Mouse (Mus musculus) liver, embryonic 16.5 days (tissue): Measurements from ENCODE around the gene Slc17a7. TPM values are rescaled to one million over a fixed set of nuclear protein-coding genes. Genes with fewer than 3 reads are reported as not detected.
"Not testable (repeated sequence)": the region's sequence is repeated elsewhere in the genome, so short reads cannot be mapped to it uniquely, and the experiment has no call there.

Experiments used
- ATAC-seq: fragments of 200-750 bp; cut with Nextera tagmentation; 2 replicates; pipeline ENCODE4 v1.8.0; 2017; ENCODE audit warnings: low read depth, mild to moderate bottlenecking, moderate number of reproducible peaks, moderate library complexity
- H3K27ac ChIP-seq: fragments of 300-500 bp; sonication (generic); 2 replicates; pipeline ENCODE4 v1.5.1; 2014; ENCODE audit warnings: mild to moderate bottlenecking, low read length
- H3K27me3 ChIP-seq: fragments of 300-500 bp; sonication (generic); 2 replicates; pipeline ENCODE4 v1.6.1; 2014; ENCODE audit warnings: low read depth, low read length, mixed read lengths; ENCODE audit not compliant: control insufficient read depth, insufficient read depth
- H3K36me3 ChIP-seq: fragments of 300-500 bp; sonication (generic); 2 replicates; pipeline ENCODE4 v1.6.1; 2014; ENCODE audit warnings: mild to moderate bottlenecking; ENCODE audit not compliant: control insufficient read depth, insufficient read depth
- H3K4me1 ChIP-seq: fragments of 300-500 bp; sonication (generic); 2 replicates; pipeline ENCODE4 v1.6.1; 2014; ENCODE audit warnings: low read depth, low read length, mixed read lengths; ENCODE audit not compliant: control insufficient read depth
- H3K4me2 ChIP-seq: fragments of 300-500 bp; sonication (generic); 2 replicates; pipeline ENCODE4 v1.6.1; 2014; ENCODE audit warnings: low read depth, low read length, mixed read lengths
- H3K4me3 ChIP-seq: fragments of 300-500 bp; sonication (generic); 2 replicates; pipeline ENCODE4 v1.5.1; 2014; ENCODE audit warnings: low read depth, mild to moderate bottlenecking, low read length
- H3K9ac ChIP-seq: fragments of 300-500 bp; sonication (generic); 2 replicates; pipeline ENCODE4 v1.6.1; 2014; ENCODE audit warnings: low read depth, low read length
- H3K9me3 ChIP-seq: fragments of 300-500 bp; sonication (generic); replicated peaks from 2 replicates; pipeline ENCODE4 v1.6.1; 2016; ENCODE audit warnings: low read length; ENCODE audit not compliant: control insufficient read depth
- WGBS: fragments of 180-500 bp; shearing (Covaris S2); extraction: QIAGEN DNeasy Blood & Tissue Kit; methylation state at CpG from one replicate; pipeline ENCODE4 v1.1.7; 2014; ENCODE audit not compliant: insufficient replicate concordance; 5-methylcytosine and 5-hydroxymethylcytosine counted together
- polyA plus RNA-seq: library from polyadenylated mRNA; unstranded; fragments of >200 nt; fragmentation: Nextera tagmentation; extraction: Ambion mirVana; gene quantifications from 2 replicates; pipeline ENCODE4 v1.2.1, GENCODE M21; 2015

The Slc17a7 gene
- polyA plus RNA-seq, 1 experiment from 2014 or later = not detected

- under 1% methylated on average over 59 of the region's 59 CpGs for WGBS
- H3K36me3 ChIP-seq = peaks cover 48% of the 10 kb centered on the region
Observed at GRCm38 (mm10) chr7:45124224-45125143, 39.3 kb upstream of the Slc17a7 start, which contains the start of gene Rps11. Gene Rps11 (minus strand): TSS chr7:45124439.

GRCm38 (mm10) chr7:45125144-45125600 lies 38.6 kb upstream of the Slc17a7 start:
- H3K4me2 ChIP-seq = 0 out of 2 replicates have a peak overlapping the region, but pooled peaks have one; percentile 0
- 24% methylated on average over 7 of the region's 7 CpGs for WGBS

More at GRCm38 (mm10) chr7:45124224-45125143, 39.3 kb upstream of the Slc17a7 start, which contains the start of gene Rps11:
- no peaks in the 10 kb centered on the region for H3K9me3 ChIP-seq
- peak within 1 kb of the TSS; percentile 77 for H3K4me3 ChIP-seq
- peak within 1 kb of the TSS; percentile 87 for H3K27ac ChIP-seq
- peak within 1 kb of the TSS; percentile 77 for H3K4me2 ChIP-seq
- peak within 1 kb of the TSS; percentile 79 for H3K9ac ChIP-seq
- H3K4me1 ChIP-seq = peaks cover 49% of the 10 kb centered on the region
- no peaks in the 10 kb centered on the region for H3K27me3 ChIP-seq
- peak; percentile 80 for ATAC-seq

GRCm38 (mm10) chr7:45125649-45126048 lies 38.1 kb upstream of the Slc17a7 start:
- H3K27me3 ChIP-seq, H3K9me3 ChIP-seq, H3K27ac ChIP-seq, ATAC-seq, H3K4me3 ChIP-seq, H3K9ac ChIP-seq: not testable (repeated sequence)
- Histone ChIP-seq H3K4me1 (peaks cover 58% of the 10 kb centered on the region), H3K4me2 (0 out of 2 replicates have a peak overlapping the region, but pooled peaks have one; percentile 0), H3K36me3 (peaks cover 42% of the 10 kb centered on the region)
- WGBS = 66% methylated on average over 5 of the region's 5 CpGs

More at GRCm38 (mm10) chr7:45125144-45125600, 38.6 kb upstream of the Slc17a7 start:
- Histone ChIP-seq H3K9me3 (no peaks in the 10 kb centered on the region), H3K36me3 (peaks cover 47% of the 10 kb centered on the region), H3K4me1 (peaks cover 56% of the 10 kb centered on the region), H3K9ac (no peak overlapping the region), H3K27ac (peak overlapping the region; percentile 87), H3K27me3 (no peaks in the 10 kb centered on the region), H3K4me3 (no peak overlapping the region)
- ATAC-seq = no peak

- Histone ChIP-seq H3K27ac (peak overlapping the region; percentile 86), H3K36me3 (peaks cover 37% of the 10 kb centered on the region), H3K4me3 (peak overlapping the region; percentile 81), H3K4me2 (peak overlapping the region; percentile 84), H3K9ac (peak overlapping the region; percentile 87), H3K9me3 (no peaks in the 10 kb centered on the region), H3K27me3 (no peaks in the 10 kb centered on the region), H3K4me1 (peaks cover 54% of the 10 kb centered on the region)
- no peak for ATAC-seq
- 58% methylated on average over 17 of the region's 17 CpGs for WGBS
Observed at GRCm38 (mm10) chr7:45126147-45126843, 37.5 kb upstream of the Slc17a7 start.

GRCm38 (mm10) chr7:45126844-45127699 lies 36.7 kb upstream of the Slc17a7 start:
- Histone ChIP-seq H3K27ac (peak overlapping the region; percentile 86), H3K27me3 (no peaks in the 10 kb centered on the region), H3K4me2 (peak overlapping the region; percentile 84), H3K4me3 (peak overlapping the region; percentile 81), H3K4me1 (peaks cover 47% of the 10 kb centered on the region), H3K9ac (peak overlapping the region; percentile 87), H3K36me3 (peaks cover 30% of the 10 kb centered on the region), H3K9me3 (no peaks in the 10 kb centered on the region)
- no peak for ATAC-seq
- WGBS = 12% methylated on average over 21 of the region's 21 CpGs

GRCm38 (mm10) chr7:45127700-45128224 lies 36.0 kb upstream of the Slc17a7 start:
- Histone ChIP-seq H3K9me3 (no peaks in the 10 kb centered on the region), H3K27me3 (no peaks in the 10 kb centered on the region), H3K36me3 (peaks cover 23% of the 10 kb centered on the region), H3K4me2 (peak overlapping the region; percentile 84), H3K4me1 (peaks cover 41% of the 10 kb centered on the region), H3K9ac (peak overlapping the region; percentile 87), H3K27ac (peak overlapping the region; percentile 86), H3K4me3 (peak overlapping the region; percentile 81)
- no peak for ATAC-seq
- 0% methylated on average over 6 of the region's 6 CpGs for whole genome bisulfite sequencing

GRCm38 (mm10) chr7:45128624-45129246 lies 35.0 kb upstream of the Slc17a7 start, which contains the start of gene Rpl13a:
Gene Rpl13a (minus strand): TSS chr7:45128761.
- peak within 1 kb of the TSS; percentile 87 for H3K9ac ChIP-seq
- ATAC-seq = peak; percentile 82
- peak within 1 kb of the TSS; percentile 90 for H3K27ac ChIP-seq
- no peaks in the 10 kb centered on the region for H3K9me3 ChIP-seq
- H3K4me2 ChIP-seq = peak within 1 kb of the TSS; percentile 96
- H3K4me3 ChIP-seq = peak within 1 kb of the TSS; percentile 81
- H3K36me3 ChIP-seq = peaks cover 21% of the 10 kb centered on the region
- H3K27me3 ChIP-seq = no peaks in the 10 kb centered on the region
- WGBS = under 1% methylated on average over 48 of the region's 48 CpGs
- peaks cover 35% of the 10 kb centered on the region for H3K4me1 ChIP-seq
